Mouse (Mus musculus): ENCODE data around the gene Larp6. TPM values are rescaled to one million over a fixed set of nuclear protein-coding genes. Genes with fewer than 3 reads are reported as not detected.

Larp6 gene
- polyA plus RNA-seq (2012; rRNA removed): 9.8 and 14.2 TPM in 2 replicates

DNA sequence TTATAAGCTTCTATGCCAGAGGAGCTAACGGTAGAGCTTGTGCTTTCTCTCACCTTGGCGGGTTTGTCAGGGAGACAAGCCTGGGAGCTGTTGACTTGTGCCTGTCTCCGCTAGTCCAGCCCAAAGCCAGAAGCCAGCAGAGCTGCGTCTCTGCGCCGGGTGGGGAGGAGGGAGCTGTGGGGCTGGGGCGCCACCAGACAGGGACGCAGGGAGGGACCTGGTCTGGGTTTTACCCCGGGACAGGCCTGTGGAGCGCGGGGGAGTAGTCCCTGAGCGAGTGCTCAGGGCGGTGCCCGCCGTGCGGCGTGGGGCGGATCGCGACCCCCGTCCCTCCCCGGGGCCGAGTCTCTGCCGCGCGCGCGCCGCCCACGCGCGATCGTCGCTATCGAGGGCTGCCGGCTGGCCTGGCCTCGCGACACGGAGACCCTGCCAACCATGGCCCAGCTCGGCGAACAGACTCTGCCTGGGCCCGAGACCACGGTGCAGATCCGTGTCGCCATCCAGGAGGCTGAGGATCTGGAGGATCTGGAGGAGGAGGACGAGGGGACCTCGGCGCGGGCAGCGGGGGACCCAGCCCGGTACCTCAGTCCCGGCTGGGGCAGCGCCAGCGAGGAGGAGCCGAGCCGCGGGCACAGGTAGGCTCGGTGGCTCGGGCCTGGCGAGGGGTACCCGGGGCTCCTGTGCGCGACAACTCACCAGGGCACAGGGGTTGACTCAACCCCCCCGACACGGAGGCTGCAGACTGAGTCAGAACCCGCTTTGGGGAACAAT, at the start of gene Larp6:
TSS of gene Larp6 (plus strand) at position 219 of the 771 bp plus-strand sequence.
- TF ChIP-seq POLR2A (IDR thresholded peaks at IDR 0.05; ENCODE audit: borderline replicate concordance, extremely low read depth, insufficient read depth, insufficient read length, poor library complexity, severe bottlenecking): peak; percentile 23; the same call in 1 of the 2 replicates
- TF ChIP-seq CTCF (IDR thresholded peaks at IDR 0.05; ENCODE audit: borderline replicate concordance, extremely low read depth, insufficient read depth, insufficient read length): no peak

DNA sequence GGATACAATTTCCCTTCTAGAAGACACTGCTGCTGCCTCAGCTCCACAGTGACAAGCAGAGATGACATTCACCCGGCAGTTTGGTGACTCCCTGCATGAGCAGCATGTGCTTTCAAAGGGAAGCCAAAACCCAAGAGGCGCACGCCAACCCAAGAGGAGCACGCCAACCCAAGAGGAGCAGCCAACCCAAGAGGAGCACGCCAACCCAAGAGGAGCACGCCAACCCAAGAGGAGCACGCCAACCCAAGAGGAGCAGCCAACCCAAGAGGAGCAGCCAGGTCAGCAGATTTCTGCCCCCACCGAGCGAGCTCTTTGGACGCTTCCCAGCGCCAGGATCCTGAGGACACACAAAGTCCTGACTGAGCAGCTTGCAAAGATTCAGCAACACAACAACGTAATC, 48.4 kb upstream of the Larp6 start:
- TF ChIP-seq POLR2A (IDR thresholded peaks at IDR 0.05; ENCODE audit: borderline replicate concordance, extremely low read depth, insufficient read depth, insufficient read length, poor library complexity, severe bottlenecking) (no peak), CTCF (IDR thresholded peaks at IDR 0.05; ENCODE audit: borderline replicate concordance, extremely low read depth, insufficient read depth, insufficient read length) (no peak)
- peak; percentile 42 for DNase-seq (ENCODE audit: low read depth)

More for the DNA sequence above, at the start of gene Larp6:
- DNase-seq (ENCODE audit: low read depth): peak; percentile 56

DNA sequence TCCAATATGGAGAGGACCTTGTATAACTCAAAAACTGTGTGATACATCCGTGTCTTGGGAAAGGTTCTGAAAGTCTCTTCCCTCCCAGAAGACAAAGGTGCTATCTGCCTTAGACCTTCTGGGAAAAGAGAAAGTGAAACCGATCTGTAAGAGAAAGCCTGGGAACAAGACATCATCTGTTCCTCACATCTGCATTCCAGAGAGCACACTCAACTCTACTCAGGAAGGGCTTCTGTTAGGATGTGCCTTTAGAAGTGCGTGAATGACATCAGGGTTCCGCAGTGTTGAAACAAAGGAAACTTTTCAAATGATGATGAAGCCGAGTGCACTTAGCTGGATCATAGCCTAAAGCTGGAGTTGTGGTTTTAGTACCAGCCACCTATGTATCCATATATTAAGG, 47.9 kb upstream of the Larp6 start:
- no peak for TF ChIP-seq POLR2A (IDR thresholded peaks at IDR 0.05; ENCODE audit: borderline replicate concordance, extremely low read depth, insufficient read depth, insufficient read length, poor library complexity, severe bottlenecking)
- TF ChIP-seq CTCF (IDR thresholded peaks at IDR 0.05; ENCODE audit: borderline replicate concordance, extremely low read depth, insufficient read depth, insufficient read length): no peak

DNA sequence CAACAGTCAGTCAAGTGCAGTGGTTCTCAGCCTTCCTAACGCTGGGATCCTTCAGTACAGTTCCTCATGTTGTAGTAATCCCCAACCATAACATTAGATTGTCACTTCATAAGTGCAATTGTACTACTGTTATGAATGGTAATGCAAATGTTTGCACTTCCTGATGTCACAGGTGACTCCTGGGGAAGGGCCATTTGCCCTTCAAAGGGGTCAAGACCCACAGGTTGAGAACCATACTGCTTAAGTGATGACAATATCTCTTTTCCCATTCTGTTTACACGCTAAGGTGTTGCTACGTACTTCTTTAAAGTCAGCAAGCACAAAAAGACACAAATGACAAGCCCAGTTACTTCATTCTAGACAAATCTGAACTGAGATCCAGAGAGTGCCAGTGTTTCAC, 47.3 kb upstream of the Larp6 start:
- no peak for DNase-seq (ENCODE audit: low read depth)
- TF ChIP-seq POLR2A (IDR thresholded peaks at IDR 0.05; ENCODE audit: borderline replicate concordance, extremely low read depth, insufficient read depth, insufficient read length, poor library complexity, severe bottlenecking) (no peak), CTCF (IDR thresholded peaks at IDR 0.05; ENCODE audit: borderline replicate concordance, extremely low read depth, insufficient read depth, insufficient read length) (no peak)

More for the DNA sequence above, 47.9 kb upstream of the Larp6 start:
- no peak for DNase-seq (ENCODE audit: low read depth)

DNA sequence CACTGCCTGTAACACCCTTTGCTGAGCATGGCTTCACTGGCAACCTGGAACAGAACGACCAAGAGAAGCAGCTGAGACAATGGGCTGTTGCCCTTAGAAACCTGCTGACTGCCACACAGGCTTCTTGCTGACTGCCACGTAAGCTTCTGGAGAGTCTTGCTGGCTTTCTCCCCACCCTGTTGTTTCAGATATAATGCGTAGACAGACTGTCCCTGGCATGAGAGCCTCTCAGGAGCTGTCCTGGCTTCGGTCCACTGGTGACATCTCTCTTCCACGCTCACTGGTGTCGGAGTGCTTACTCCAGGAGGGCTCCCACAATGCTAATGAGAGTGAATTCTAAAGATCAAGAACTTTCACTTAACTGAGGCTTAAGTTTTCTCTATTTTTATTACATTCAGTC, 43.9 kb upstream of the Larp6 start:
- DNase-seq (ENCODE audit: low read depth): no peak
- TF ChIP-seq POLR2A (IDR thresholded peaks at IDR 0.05; ENCODE audit: borderline replicate concordance, extremely low read depth, insufficient read depth, insufficient read length, poor library complexity, severe bottlenecking) (no peak), CTCF (IDR thresholded peaks at IDR 0.05; ENCODE audit: borderline replicate concordance, extremely low read depth, insufficient read depth, insufficient read length) (no peak)

DNA sequence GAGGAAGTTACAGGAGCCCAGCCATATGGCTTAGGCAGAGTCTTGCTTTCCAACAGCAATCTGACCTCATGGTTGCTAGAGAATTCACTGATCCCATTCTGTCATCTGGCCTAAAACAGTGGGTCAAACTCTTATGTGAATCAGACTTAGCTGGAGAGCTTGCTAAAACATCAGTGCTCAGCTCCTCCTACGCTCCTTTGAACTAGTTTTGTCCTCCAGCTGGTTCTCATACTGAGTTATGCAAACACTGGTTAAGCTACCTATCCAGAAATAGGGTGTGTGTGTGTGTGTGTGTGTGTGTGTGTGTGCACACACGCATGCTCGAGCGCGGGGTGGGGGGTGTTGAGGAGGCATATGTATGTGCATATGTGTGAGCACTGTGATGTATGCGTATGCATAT, 40.2 kb upstream of the Larp6 start:
- TF ChIP-seq CTCF (IDR thresholded peaks at IDR 0.05; ENCODE audit: borderline replicate concordance, extremely low read depth, insufficient read depth, insufficient read length) (no peak), POLR2A (IDR thresholded peaks at IDR 0.05; ENCODE audit: borderline replicate concordance, extremely low read depth, insufficient read depth, insufficient read length, poor library complexity, severe bottlenecking) (no peak)
- no peak for DNase-seq (ENCODE audit: low read depth)

DNA sequence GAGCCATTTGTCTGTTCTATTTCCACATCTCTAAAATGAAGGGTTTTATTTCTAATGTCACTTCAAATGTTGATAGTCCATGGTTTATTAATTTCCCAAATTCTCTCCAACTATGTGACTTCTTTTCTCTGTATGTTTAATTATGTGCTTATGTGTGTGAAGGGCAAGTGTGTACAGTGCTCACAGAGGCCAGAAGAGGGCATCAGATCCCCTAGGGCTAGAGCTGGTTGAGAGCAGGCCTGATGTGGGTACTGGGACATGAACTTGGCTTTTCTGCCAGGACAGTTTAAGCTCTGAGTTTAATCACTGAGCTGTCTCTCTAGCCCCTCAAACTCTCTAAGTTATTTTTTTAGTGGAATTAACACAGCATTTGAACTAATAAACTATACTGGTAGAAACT, 38.0 kb upstream of the Larp6 start:
- no peak for TF ChIP-seq POLR2A (IDR thresholded peaks at IDR 0.05; ENCODE audit: borderline replicate concordance, extremely low read depth, insufficient read depth, insufficient read length, poor library complexity, severe bottlenecking)
- peak; percentile 27; the same call in 1 of the 2 replicates for TF ChIP-seq CTCF (IDR thresholded peaks at IDR 0.05; ENCODE audit: borderline replicate concordance, extremely low read depth, insufficient read depth, insufficient read length)
- DNase-seq (ENCODE audit: low read depth): no peak

DNA sequence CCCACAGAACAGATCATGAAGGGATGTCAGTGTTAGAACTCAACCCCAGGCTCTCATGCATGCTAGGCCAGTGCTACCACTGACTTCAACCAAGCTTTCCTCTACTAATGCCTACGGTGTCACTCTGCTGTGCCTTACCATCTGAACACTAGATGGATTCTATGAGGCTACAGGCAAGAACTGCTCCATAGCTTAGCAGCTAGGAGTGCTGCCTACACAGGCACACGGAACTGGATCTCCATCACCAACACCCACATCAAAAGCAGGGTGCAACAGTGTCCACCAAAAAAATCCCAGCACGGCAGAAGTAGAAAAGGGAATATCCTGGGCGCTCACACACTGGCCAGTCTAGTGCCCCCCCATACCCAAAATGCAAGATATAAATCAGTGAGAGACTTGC, 36.4 kb upstream of the Larp6 start:
- no peak for DNase-seq (ENCODE audit: low read depth)
- TF ChIP-seq CTCF (IDR thresholded peaks at IDR 0.05; ENCODE audit: borderline replicate concordance, extremely low read depth, insufficient read depth, insufficient read length): no peak
- TF ChIP-seq POLR2A (IDR thresholded peaks at IDR 0.05; ENCODE audit: borderline replicate concordance, extremely low read depth, insufficient read depth, insufficient read length, poor library complexity, severe bottlenecking): no peak

DNA sequence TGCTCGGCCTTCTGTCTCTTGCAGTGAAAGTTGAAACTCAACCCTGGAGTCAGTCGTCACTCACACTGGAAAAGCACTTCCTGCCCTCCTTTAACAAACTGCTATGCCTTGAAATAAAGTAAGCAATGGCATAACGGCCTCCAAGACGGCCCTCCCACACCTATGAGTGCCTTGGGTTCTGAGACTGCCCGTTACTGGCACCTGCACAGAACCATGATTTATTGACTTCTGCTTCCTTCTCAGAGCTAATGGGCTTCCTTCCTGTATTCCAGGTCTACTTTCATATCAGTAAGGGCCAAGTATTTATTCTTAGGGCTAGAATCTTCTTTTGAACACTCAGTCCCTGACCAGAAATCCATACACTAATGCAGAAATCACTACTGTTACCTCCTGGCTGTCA, 33.9 kb upstream of the Larp6 start:
- no peak for TF ChIP-seq POLR2A (IDR thresholded peaks at IDR 0.05; ENCODE audit: borderline replicate concordance, extremely low read depth, insufficient read depth, insufficient read length, poor library complexity, severe bottlenecking)
- TF ChIP-seq CTCF (IDR thresholded peaks at IDR 0.05; ENCODE audit: borderline replicate concordance, extremely low read depth, insufficient read depth, insufficient read length): no peak
- no peak for DNase-seq (ENCODE audit: low read depth)

DNA sequence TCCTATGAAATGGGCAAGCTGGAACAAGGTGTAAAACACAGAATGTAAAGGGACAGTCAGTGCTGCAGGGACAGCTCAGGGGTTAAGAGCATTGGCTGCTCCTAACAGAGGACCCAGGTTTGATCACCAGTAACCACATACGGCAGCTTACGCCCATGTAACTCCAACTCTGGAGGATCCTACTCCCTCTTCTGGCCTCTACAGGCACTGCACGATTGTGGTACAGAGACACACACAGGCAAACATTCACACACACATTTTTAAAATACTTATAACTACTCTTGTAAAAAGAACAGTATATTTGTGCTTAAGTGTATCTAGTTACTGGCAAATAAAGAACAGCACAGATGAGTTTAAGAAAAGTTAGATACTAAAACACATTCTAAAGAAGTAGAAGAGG, 31.8 kb upstream of the Larp6 start:
- peak; percentile 33; the same call in 1 of the 2 replicates for TF ChIP-seq CTCF (IDR thresholded peaks at IDR 0.05; ENCODE audit: borderline replicate concordance, extremely low read depth, insufficient read depth, insufficient read length)
- no peak for TF ChIP-seq POLR2A (IDR thresholded peaks at IDR 0.05; ENCODE audit: borderline replicate concordance, extremely low read depth, insufficient read depth, insufficient read length, poor library complexity, severe bottlenecking)
- DNase-seq (ENCODE audit: low read depth): no peak

DNA sequence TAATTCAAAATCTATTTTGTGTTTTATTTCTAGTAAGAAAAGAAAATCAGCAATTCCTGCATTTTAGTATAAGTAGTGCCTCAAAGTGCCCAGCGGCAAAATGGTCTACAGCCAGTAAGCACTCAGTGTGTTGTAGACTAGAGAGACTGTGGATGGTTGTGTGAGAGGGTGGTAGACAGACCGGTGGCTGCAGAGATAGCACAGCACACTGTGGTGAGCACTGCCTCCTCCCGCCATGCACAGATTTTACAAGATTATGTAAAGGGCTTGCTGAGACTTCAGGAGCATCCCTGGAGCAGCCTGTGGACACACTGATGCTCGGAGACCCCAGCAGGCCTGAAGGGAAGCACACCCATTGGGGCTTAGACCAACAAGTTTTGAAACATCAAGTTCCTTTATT, 30.0 kb upstream of the Larp6 start:
- no peak for DNase-seq (ENCODE audit: low read depth)
- no peak for TF ChIP-seq POLR2A (IDR thresholded peaks at IDR 0.05; ENCODE audit: borderline replicate concordance, extremely low read depth, insufficient read depth, insufficient read length, poor library complexity, severe bottlenecking)
- no peak for TF ChIP-seq CTCF (IDR thresholded peaks at IDR 0.05; ENCODE audit: borderline replicate concordance, extremely low read depth, insufficient read depth, insufficient read length)

DNA sequence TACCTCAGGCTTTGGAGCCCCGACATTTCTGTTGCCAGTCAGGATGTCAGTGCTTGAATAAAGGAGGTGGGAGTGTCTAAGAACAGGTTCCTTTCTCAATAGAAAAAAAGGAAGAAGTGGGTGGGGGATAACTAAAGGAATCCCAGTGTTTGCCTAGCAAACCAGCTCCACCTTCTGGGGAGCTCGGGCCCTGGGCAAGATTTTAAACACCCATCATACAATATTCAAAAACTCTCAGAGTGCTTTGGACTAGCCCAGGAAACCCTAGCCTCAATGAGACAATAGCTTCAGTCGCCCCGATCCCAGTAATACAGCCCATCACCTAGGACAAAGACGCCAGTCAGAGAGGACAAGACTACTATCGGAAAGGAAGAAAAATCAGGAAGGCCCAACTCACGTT, 25.4 kb upstream of the Larp6 start:
- TF ChIP-seq POLR2A (IDR thresholded peaks at IDR 0.05; ENCODE audit: borderline replicate concordance, extremely low read depth, insufficient read depth, insufficient read length, poor library complexity, severe bottlenecking) (no peak), CTCF (IDR thresholded peaks at IDR 0.05; ENCODE audit: borderline replicate concordance, extremely low read depth, insufficient read depth, insufficient read length) (peak; percentile 32; the same call in 1 of the 2 replicates)
- DNase-seq (ENCODE audit: low read depth): peak; percentile 85

All from brain, embryonic 14.5 days (tissue).